Mouse (Mus musculus) testis, adult 2 months (tissue): ENCODE results near the gene Bcar3.

Experiments
- CTCF ChIP-seq: fragments of 200-500 bp; IDR thresholded peaks from 2 replicates; pipeline ENCODE4 v1.5.1; 2012; ENCODE audit warnings: low read depth, mild to moderate bottlenecking, inconsistent platforms, low read length, moderate library complexity; ENCODE audit not compliant: control insufficient read depth, insufficient read depth, insufficient replicate concordance
- POLR2A ChIP-seq: fragments of 200-500 bp; IDR thresholded peaks from 2 replicates; pipeline ENCODE4 v1.6.1; 2012; ENCODE audit warnings: low read depth, mild to moderate bottlenecking, inconsistent platforms, low read length, moderate library complexity; ENCODE audit not compliant: control insufficient read depth

DNA sequence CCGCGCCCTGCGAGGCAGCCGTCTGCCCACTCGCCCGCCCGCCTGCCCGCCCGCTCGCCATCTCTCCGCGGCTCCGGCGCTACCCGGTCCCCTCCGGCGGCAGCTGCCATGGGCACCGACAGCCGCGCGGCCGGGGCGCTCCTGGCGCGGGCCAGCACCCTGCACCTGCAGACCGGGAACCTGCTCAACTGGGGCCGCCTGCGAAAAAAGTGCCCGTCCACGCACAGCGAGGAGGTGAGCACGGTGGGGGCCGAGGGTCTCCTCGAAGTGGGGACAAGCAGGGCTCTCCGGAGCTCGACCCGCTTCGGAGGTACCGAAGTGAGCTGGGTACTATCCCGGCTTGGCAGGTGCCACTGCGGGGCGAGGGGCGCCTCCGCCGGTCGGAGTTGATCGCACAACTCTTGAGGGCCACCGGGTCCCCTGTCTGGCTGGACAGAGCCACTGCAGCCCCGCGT is 48.0 kb upstream of the Bcar3 start:
- TF ChIP-seq CTCF (no peak), POLR2A (no peak)
